Mouse (Mus musculus) forebrain, embryonic 15.5 days (tissue): ENCODE results near the gene Gins2. TPM values are rescaled to one million over a fixed set of nuclear protein-coding genes. Genes with fewer than 3 reads are reported as not detected.

Source experiments
- ATAC-seq: fragments of 200-750 bp; cut with Nextera tagmentation; replicated peaks from 2 replicates; pipeline ENCODE4 v1.8.0; 2017; ENCODE audit warnings: mild to moderate bottlenecking, moderate TSS enrichment, moderate library complexity
- H3K27ac ChIP-seq: fragments of 300-500 bp; sonication (generic); replicated peaks from 2 replicates; pipeline ENCODE4 v1.5.1; 2015; ENCODE audit warnings: mild to moderate bottlenecking, inconsistent platforms
- H3K27me3 ChIP-seq: fragments of 300-500 bp; sonication (generic); 2 replicates; pipeline ENCODE4 v1.6.1; 2015; ENCODE audit warnings: inconsistent platforms
- H3K36me3 ChIP-seq: fragments of 300-500 bp; sonication (generic); 2 replicates; pipeline ENCODE4 v1.6.1; 2015; ENCODE audit warnings: mild to moderate bottlenecking, inconsistent platforms
- H3K4me1 ChIP-seq: fragments of 300-500 bp; sonication (generic); 2 replicates; pipeline ENCODE4 v1.6.1; 2015; ENCODE audit warnings: inconsistent platforms
- H3K4me2 ChIP-seq: fragments of 300-500 bp; sonication (generic); replicated peaks from 2 replicates; pipeline ENCODE4 v1.6.1; 2015; ENCODE audit warnings: mild to moderate bottlenecking, inconsistent platforms
- H3K4me3 ChIP-seq: fragments of 300-500 bp; sonication (generic); 2 replicates; pipeline ENCODE4 v1.5.1; 2015; ENCODE audit warnings: mild to moderate bottlenecking, inconsistent platforms
- H3K9ac ChIP-seq: fragments of 300-500 bp; sonication (generic); replicated peaks from 2 replicates; pipeline ENCODE4 v1.6.1; 2015; ENCODE audit warnings: mild to moderate bottlenecking, inconsistent platforms
- H3K9me3 ChIP-seq: fragments of 300-500 bp; sonication (generic); 2 replicates; pipeline ENCODE4 v1.6.1; 2016; ENCODE audit warnings: inconsistent platforms
- WGBS: fragments of 180-500 bp; shearing (Covaris S2); methylation state at CpG from one replicate; pipeline ENCODE4 v1.1.7; 2015; ENCODE audit warnings: mixed read lengths; 5-methylcytosine and 5-hydroxymethylcytosine counted together
- polyA plus RNA-seq: library from polyadenylated mRNA; unstranded; fragments of >200 nt; fragmentation: Nextera tagmentation; extraction: Ambion mirVana; gene quantifications from 2 replicates; pipeline ENCODE4 v1.2.1, GENCODE M21; 2015

Gins2 gene
- 27.1 and 34.2 TPM in 2 replicates for polyA plus RNA-seq

- H3K4me3 ChIP-seq = peak within 1 kb of the TSS; percentile 53
- H3K4me2 ChIP-seq = peak within 1 kb of the TSS; percentile 94
- H3K27ac ChIP-seq = peak within 1 kb of the TSS; percentile 41
- peaks cover 40% of the 10 kb centered on the region for H3K4me1 ChIP-seq
- under 1% methylated on average over 67 of the region's 67 CpGs for WGBS
- H3K27me3 ChIP-seq = no peaks in the 10 kb centered on the region
- H3K9ac ChIP-seq = peak within 1 kb of the TSS; percentile 51
- H3K9me3 ChIP-seq = no peaks in the 10 kb centered on the region
- H3K36me3 ChIP-seq = no peaks in the 10 kb centered on the region
- peak; percentile 98 for ATAC-seq
Measured at GRCm38 (mm10) chr8:120588908-120589771, at the start of gene Gins2. Gene Gins2, minus strand, starts transcription at chr8:120589304.

- WGBS = under 1% methylated on average over 29 of the region's 42 CpGs
- no peak overlapping the region for H3K27ac ChIP-seq
Measured at GRCm38 (mm10) chr8:120634329-120634839, 45.3 kb upstream of the Gins2 start.

DNA sequence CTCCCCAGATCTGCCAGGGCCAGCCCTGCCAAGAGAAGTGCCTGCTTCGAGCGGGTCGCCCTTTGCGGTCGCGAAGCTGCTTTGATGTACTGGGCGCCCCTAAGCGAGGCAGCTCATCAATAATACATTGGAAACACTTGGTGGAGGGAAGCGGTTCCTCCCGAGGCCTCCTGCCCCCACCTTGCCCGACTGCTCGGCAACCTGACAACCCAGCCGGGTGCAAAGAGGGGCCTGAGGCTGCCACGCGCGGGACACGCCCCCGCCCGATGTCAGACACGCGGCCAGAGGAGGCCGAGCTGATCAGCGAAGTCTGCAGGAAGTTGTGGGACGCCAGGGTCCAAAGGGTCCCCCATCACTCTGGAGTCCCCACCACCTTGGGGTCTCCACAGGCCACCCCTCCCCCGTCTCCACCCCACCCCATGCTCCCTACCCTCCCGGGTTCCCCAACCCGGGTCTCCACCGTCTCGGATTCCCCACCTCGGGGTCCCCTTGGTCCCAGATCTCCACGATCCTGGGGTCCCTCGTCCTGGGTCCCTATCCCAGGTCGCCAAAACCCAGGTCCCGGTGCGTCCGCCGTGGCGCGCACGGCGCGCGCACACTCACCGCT, 44.7 kb upstream of the Gins2 start:
- no peak for ATAC-seq
- no peaks in the 10 kb centered on the region for H3K36me3 ChIP-seq
- H3K9me3 ChIP-seq = no peaks in the 10 kb centered on the region
- H3K27me3 ChIP-seq = peaks cover 28% of the 10 kb centered on the region; the same call in 1 of the 2 replicates
- no peak overlapping the region for H3K27ac ChIP-seq
- under 1% methylated on average over 43 of the region's 44 CpGs for WGBS
- H3K4me3 ChIP-seq = peak overlapping the region; percentile 60
- peak overlapping the region; percentile 97 for H3K4me2 ChIP-seq
- peak overlapping the region; percentile 64 for H3K9ac ChIP-seq
- peaks cover 16% of the 10 kb centered on the region for H3K4me1 ChIP-seq

More at GRCm38 (mm10) chr8:120634329-120634839, 45.3 kb upstream of the Gins2 start:
- Histone ChIP-seq H3K4me2 (peak overlapping the region; percentile 97), H3K36me3 (no peaks in the 10 kb centered on the region), H3K27me3 (peaks cover 28% of the 10 kb centered on the region; the same call in 1 of the 2 replicates), H3K4me3 (peak overlapping the region; percentile 60), H3K9ac (peak overlapping the region; percentile 64), H3K9me3 (no peaks in the 10 kb centered on the region), H3K4me1 (peaks cover 16% of the 10 kb centered on the region)
- peak; percentile 49 for ATAC-seq

- no peak overlapping the region for H3K27ac ChIP-seq
- peaks cover 28% of the 10 kb centered on the region; the same call in 1 of the 2 replicates for H3K27me3 ChIP-seq
- H3K9ac ChIP-seq = peak overlapping the region; percentile 64; the same call in 1 of the 2 replicates
- peaks cover 16% of the 10 kb centered on the region for H3K4me1 ChIP-seq
- no peaks in the 10 kb centered on the region for H3K9me3 ChIP-seq
- WGBS = 29% methylated on average over 17 of the region's 17 CpGs
- peak overlapping the region; percentile 60 for H3K4me3 ChIP-seq
- no peaks in the 10 kb centered on the region for H3K36me3 ChIP-seq
- ATAC-seq = no peak
- peak overlapping the region; percentile 97 for H3K4me2 ChIP-seq
Measured at GRCm38 (mm10) chr8:120632969-120633664, 44.0 kb upstream of the Gins2 start.

- Histone ChIP-seq H3K4me2 (no peak overlapping the region), H3K9ac (no peak overlapping the region), H3K4me3 (no peak overlapping the region), H3K27me3 (peaks cover 28% of the 10 kb centered on the region; the same call in 1 of the 2 replicates), H3K36me3 (no peaks in the 10 kb centered on the region), H3K4me1 (peaks cover 16% of the 10 kb centered on the region), H3K9me3 (no peaks in the 10 kb centered on the region), H3K27ac (no peak overlapping the region)
- 74% methylated on average over 21 of the region's 21 CpGs for WGBS
- ATAC-seq = no peak
Measured at GRCm38 (mm10) chr8:120631441-120632375, 42.6 kb upstream of the Gins2 start.

- Histone ChIP-seq H3K4me3 (no peak overlapping the region), H3K36me3 (no peaks in the 10 kb centered on the region), H3K27me3 (peaks cover 28% of the 10 kb centered on the region; the same call in 1 of the 2 replicates), H3K9me3 (no peaks in the 10 kb centered on the region), H3K4me1 (peaks cover 16% of the 10 kb centered on the region), H3K9ac (no peak overlapping the region), H3K27ac (no peak overlapping the region), H3K4me2 (no peak overlapping the region)
- ATAC-seq = no peak
- 65% methylated on average over 6 of the region's 6 CpGs for WGBS
Measured at GRCm38 (mm10) chr8:120630848-120631247, 41.7 kb upstream of the Gins2 start.

GRCm38 (mm10) chr8:120630031-120630430, 40.9 kb upstream of the Gins2 start:
- no peak overlapping the region for H3K27ac ChIP-seq
- H3K4me1 ChIP-seq = peaks cover 16% of the 10 kb centered on the region
- 42% methylated on average over 5 of the region's 5 CpGs for WGBS
- no peak overlapping the region for H3K4me2 ChIP-seq
- no peak overlapping the region for H3K4me3 ChIP-seq
- peaks cover 23% of the 10 kb centered on the region; the same call in 1 of the 2 replicates for H3K27me3 ChIP-seq
- no peaks in the 10 kb centered on the region for H3K9me3 ChIP-seq
- no peak overlapping the region for H3K9ac ChIP-seq
- H3K36me3 ChIP-seq = no peaks in the 10 kb centered on the region
- no peak for ATAC-seq

GRCm38 (mm10) chr8:120627298-120627697, 38.2 kb upstream of the Gins2 start:
- Histone ChIP-seq H3K36me3 (no peaks in the 10 kb centered on the region), H3K9ac (no peak overlapping the region), H3K4me3 (no peak overlapping the region), H3K4me1 (no peaks in the 10 kb centered on the region), H3K27ac (no peak overlapping the region), H3K9me3 (no peaks in the 10 kb centered on the region), H3K27me3 (no peaks in the 10 kb centered on the region), H3K4me2 (no peak overlapping the region)
- WGBS = 61% methylated on average over 5 of the region's 5 CpGs
- 0 out of 2 replicates have a peak, but pooled peaks have one; percentile 51 for ATAC-seq

GRCm38 (mm10) chr8:120626461-120626860, 37.4 kb upstream of the Gins2 start:
- 57% methylated on average over 11 of the region's 11 CpGs for WGBS

GRCm38 (mm10) chr8:120623608-120624007, 34.5 kb upstream of the Gins2 start:
- no peaks in the 10 kb centered on the region for H3K9me3 ChIP-seq
- H3K4me1 ChIP-seq = peaks cover 7% of the 10 kb centered on the region
- 24% methylated on average over 2 of the region's 2 CpGs for WGBS
- H3K27ac ChIP-seq = no peak overlapping the region
- H3K9ac ChIP-seq = no peak overlapping the region
- H3K4me3 ChIP-seq = no peak overlapping the region
- no peaks in the 10 kb centered on the region for H3K27me3 ChIP-seq
- H3K4me2 ChIP-seq = no peak overlapping the region
- H3K36me3 ChIP-seq = no peaks in the 10 kb centered on the region
- ATAC-seq = no peak

More at GRCm38 (mm10) chr8:120626461-120626860, 37.4 kb upstream of the Gins2 start:
- no peak overlapping the region for H3K27ac ChIP-seq
- H3K9ac ChIP-seq = no peak overlapping the region
- no peaks in the 10 kb centered on the region for H3K27me3 ChIP-seq
- H3K4me1 ChIP-seq = peaks cover 3% of the 10 kb centered on the region
- H3K4me3 ChIP-seq = no peak overlapping the region
- H3K9me3 ChIP-seq = no peaks in the 10 kb centered on the region
- H3K4me2 ChIP-seq = no peak overlapping the region
- H3K36me3 ChIP-seq = no peaks in the 10 kb centered on the region
- no peak for ATAC-seq

DNA sequence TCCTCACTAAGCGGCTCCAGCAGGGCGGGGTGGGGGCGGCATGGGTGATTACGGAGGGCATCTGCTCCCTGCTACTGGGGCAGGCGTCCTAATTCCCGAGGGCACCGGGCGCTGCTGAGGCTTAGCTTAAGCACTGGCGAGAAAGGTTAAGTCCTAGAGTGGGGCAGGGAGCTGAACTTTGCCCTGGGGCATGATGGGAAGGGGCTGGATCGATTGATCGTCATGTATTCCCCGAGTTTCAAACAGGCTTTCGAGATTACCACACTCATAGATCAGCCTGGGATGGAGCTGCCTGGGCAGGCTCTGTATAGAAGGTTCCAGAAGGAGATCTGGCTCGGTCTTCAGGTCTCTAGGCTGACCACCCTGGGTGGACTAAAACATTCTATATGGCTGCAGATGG, 33.1 kb upstream of the Gins2 start:
- Histone ChIP-seq H3K27me3 (no peaks in the 10 kb centered on the region), H3K9me3 (no peaks in the 10 kb centered on the region), H3K9ac (no peak overlapping the region), H3K27ac (no peak overlapping the region), H3K36me3 (no peaks in the 10 kb centered on the region), H3K4me1 (peaks cover 18% of the 10 kb centered on the region), H3K4me2 (no peak overlapping the region), H3K4me3 (no peak overlapping the region)
- WGBS = 72% methylated on average over 14 of the region's 14 CpGs
- no peak for ATAC-seq
